Mouse (Mus musculus) kidney, embryonic 15.5 days (tissue): ENCODE results near the gene Itgb1. TPM values are rescaled to one million over a fixed set of nuclear protein-coding genes. Genes with fewer than 3 reads are reported as not detected.

Experiments used
- ATAC-seq: fragments of 200-750 bp; cut with Nextera tagmentation; replicated peaks from 2 replicates; pipeline ENCODE4 v1.8.0; 2017; ENCODE audit warnings: moderate TSS enrichment; ENCODE audit not compliant: low FRiP score
- H3K27ac ChIP-seq: fragments of 300-500 bp; sonication (generic); 2 replicates; pipeline ENCODE4 v1.5.1; 2015; ENCODE audit warnings: mild to moderate bottlenecking, inconsistent platforms
- H3K27me3 ChIP-seq: fragments of 300-500 bp; sonication (generic); 2 replicates; pipeline ENCODE4 v1.6.1; 2015; ENCODE audit warnings: inconsistent platforms
- H3K36me3 ChIP-seq: fragments of 300-500 bp; sonication (generic); 2 replicates; pipeline ENCODE4 v1.6.1; 2015; ENCODE audit warnings: inconsistent platforms
- H3K4me1 ChIP-seq: fragments of 300-500 bp; sonication (generic); 2 replicates; pipeline ENCODE4 v1.6.1; 2015; ENCODE audit warnings: inconsistent platforms
- H3K4me2 ChIP-seq: fragments of 300-500 bp; sonication (generic); 2 replicates; pipeline ENCODE4 v1.6.1; 2015; ENCODE audit warnings: moderate library complexity, mild to moderate bottlenecking, inconsistent platforms
- H3K4me3 ChIP-seq: fragments of 300-500 bp; sonication (generic); replicated peaks from 2 replicates; pipeline ENCODE4 v1.5.1; 2015; ENCODE audit warnings: mild to moderate bottlenecking, inconsistent platforms
- H3K9ac ChIP-seq: fragments of 300-500 bp; sonication (generic); 2 replicates; pipeline ENCODE4 v1.6.1; 2015; ENCODE audit warnings: mild to moderate bottlenecking, inconsistent platforms
- H3K9me3 ChIP-seq: fragments of 300-500 bp; sonication (generic); replicated peaks from 2 replicates; pipeline ENCODE4 v1.6.1; 2016; ENCODE audit warnings: inconsistent platforms
- WGBS: fragments of 180-500 bp; shearing (Covaris S2); methylation state at CpG from one replicate; pipeline ENCODE4 v1.1.7; 2015; ENCODE audit warnings: mixed read lengths; 5-methylcytosine and 5-hydroxymethylcytosine counted together
- polyA plus RNA-seq: library from polyadenylated mRNA; unstranded; fragments of >200 nt; fragmentation: Nextera tagmentation; extraction: Ambion mirVana; gene quantifications from 2 replicates; pipeline ENCODE4 v1.2.1, GENCODE M21; 2015

Gene Itgb1
- polyA plus RNA-seq, 1 experiment from 2014 or later, result 288 TPM

- H3K4me1 ChIP-seq, result peaks cover 19% of the 10 kb centered on the region
- ATAC-seq, result peak; percentile 71
- WGBS, result 35% methylated on average over 2 of the region's 2 CpGs
- H3K4me2 ChIP-seq, result no peak overlapping the region
- H3K27me3 ChIP-seq, result no peaks in the 10 kb centered on the region
- peak overlapping the region; percentile 63 for H3K27ac ChIP-seq
- no peak overlapping the region for H3K4me3 ChIP-seq
- H3K9ac ChIP-seq, result no peak overlapping the region
- no peaks in the 10 kb centered on the region for H3K9me3 ChIP-seq
- H3K36me3 ChIP-seq, result no peaks in the 10 kb centered on the region
Measured at GRCm38 (mm10) chr8:128663106-128663505, 22.3 kb upstream of the Itgb1 start.

GRCm38 (mm10) chr8:128666576-128667263 is 18.7 kb upstream of the Itgb1 start:
- H3K9ac ChIP-seq, result no peak overlapping the region
- no peaks in the 10 kb centered on the region for H3K9me3 ChIP-seq
- no peak overlapping the region for H3K27ac ChIP-seq
- no peaks in the 10 kb centered on the region for H3K36me3 ChIP-seq
- WGBS, result 86% methylated on average over 4 of the region's 4 CpGs
- peaks cover 17% of the 10 kb centered on the region for H3K4me1 ChIP-seq
- no peaks in the 10 kb centered on the region for H3K27me3 ChIP-seq
- ATAC-seq, result no peak
- H3K4me3 ChIP-seq, result no peak overlapping the region
- H3K4me2 ChIP-seq, result no peak overlapping the region

GRCm38 (mm10) chr8:128671813-128672212 is 13.6 kb upstream of the Itgb1 start:
- H3K9me3 ChIP-seq, result no peaks in the 10 kb centered on the region
- 0 out of 2 replicates have a peak, but pooled peaks cover 2% of the 10 kb centered on the region for H3K4me1 ChIP-seq
- no peak for ATAC-seq
- no peaks in the 10 kb centered on the region for H3K36me3 ChIP-seq
- H3K4me2 ChIP-seq, result no peak overlapping the region
- H3K27ac ChIP-seq, result no peak overlapping the region
- WGBS, result 91% methylated on average over 1 of the region's 1 CpGs
- no peaks in the 10 kb centered on the region for H3K27me3 ChIP-seq
- no peak overlapping the region for H3K4me3 ChIP-seq
- no peak overlapping the region for H3K9ac ChIP-seq

- Histone ChIP-seq H3K9ac (no peak overlapping the region), H3K4me3 (no peak overlapping the region), H3K36me3 (no peaks in the 10 kb centered on the region), H3K9me3 (no peaks in the 10 kb centered on the region), H3K4me2 (no peak overlapping the region), H3K4me1 (no peaks in the 10 kb centered on the region), H3K27me3 (no peaks in the 10 kb centered on the region), H3K27ac (no peak overlapping the region)
- no peak for ATAC-seq
- WGBS, result 85% methylated on average over 2 of the region's 2 CpGs
Measured at GRCm38 (mm10) chr8:128672441-128672840, 13.0 kb upstream of the Itgb1 start.

- Histone ChIP-seq H3K4me3 (no peak overlapping the region), H3K36me3 (no peaks in the 10 kb centered on the region), H3K4me2 (no peak overlapping the region), H3K27me3 (no peaks in the 10 kb centered on the region), H3K4me1 (no peaks in the 10 kb centered on the region), H3K27ac (no peak overlapping the region), H3K9me3 (no peaks in the 10 kb centered on the region), H3K9ac (no peak overlapping the region)
- no peak for ATAC-seq
- WGBS, result 75% methylated on average over 1 of the region's 1 CpGs
Measured at GRCm38 (mm10) chr8:128672950-128673349, 12.5 kb upstream of the Itgb1 start.

- H3K27me3 ChIP-seq, result no peaks in the 10 kb centered on the region
- no peak overlapping the region for H3K4me3 ChIP-seq
- no peaks in the 10 kb centered on the region for H3K9me3 ChIP-seq
- H3K4me2 ChIP-seq, result no peak overlapping the region
- ATAC-seq, result no peak
- no peaks in the 10 kb centered on the region for H3K4me1 ChIP-seq
- H3K36me3 ChIP-seq, result no peaks in the 10 kb centered on the region
- no peak overlapping the region for H3K27ac ChIP-seq
- no peak overlapping the region for H3K9ac ChIP-seq
- 82% methylated on average over 3 of the region's 3 CpGs for WGBS
Measured at GRCm38 (mm10) chr8:128675848-128676629, 9.4 kb upstream of the Itgb1 start.

- H3K27me3 ChIP-seq, result no peaks in the 10 kb centered on the region
- H3K9ac ChIP-seq, result no peak overlapping the region
- H3K4me3 ChIP-seq, result no peak overlapping the region
- H3K4me1 ChIP-seq, result peaks cover 4% of the 10 kb centered on the region; the same call in 1 of the 2 replicates
- 55% methylated on average over 2 of the region's 2 CpGs for WGBS
- peak overlapping the region; percentile 87 for H3K27ac ChIP-seq
- H3K36me3 ChIP-seq, result no peaks in the 10 kb centered on the region
- no peak overlapping the region for H3K4me2 ChIP-seq
- no peaks in the 10 kb centered on the region for H3K9me3 ChIP-seq
- peak; percentile 80 for ATAC-seq
Measured at GRCm38 (mm10) chr8:128679909-128680308, 5.5 kb upstream of the Itgb1 start.

- WGBS, result 94% methylated on average over 2 of the region's 2 CpGs
- ATAC-seq, result no peak
- Histone ChIP-seq H3K4me2 (no peak overlapping the region), H3K27me3 (no peaks in the 10 kb centered on the region), H3K9ac (no peak overlapping the region), H3K9me3 (no peaks in the 10 kb centered on the region), H3K36me3 (no peaks in the 10 kb centered on the region), H3K27ac (peak overlapping the region; percentile 87), H3K4me3 (no peak overlapping the region), H3K4me1 (peaks cover 4% of the 10 kb centered on the region; the same call in 1 of the 2 replicates)
Measured at GRCm38 (mm10) chr8:128680548-128681325, 4.7 kb upstream of the Itgb1 start.

GRCm38 (mm10) chr8:128681970-128682369 is 3.5 kb upstream of the Itgb1 start:
- Histone ChIP-seq H3K27me3 (no peaks in the 10 kb centered on the region), H3K36me3 (no peaks in the 10 kb centered on the region), H3K9ac (no peak overlapping the region), H3K4me2 (no peak overlapping the region), H3K9me3 (no peaks in the 10 kb centered on the region), H3K4me1 (peaks cover 4% of the 10 kb centered on the region; the same call in 1 of the 2 replicates), H3K4me3 (no peak overlapping the region), H3K27ac (no peak overlapping the region)
- WGBS, result 93% methylated on average over 3 of the region's 3 CpGs
- no peak for ATAC-seq

GRCm38 (mm10) chr8:128684609-128685506 is 596 bp upstream of the Itgb1 start:
- Histone ChIP-seq H3K27me3 (no peaks in the 10 kb centered on the region), H3K36me3 (no peaks in the 10 kb centered on the region), H3K27ac (peak overlapping the region; percentile 100), H3K4me2 (peak overlapping the region; percentile 63), H3K9me3 (no peaks in the 10 kb centered on the region), H3K9ac (peak overlapping the region; percentile 72), H3K4me3 (peak overlapping the region; percentile 93), H3K4me1 (peaks cover 16% of the 10 kb centered on the region)
- ATAC-seq, result peak; percentile 83
- WGBS, result 7% methylated on average over 25 of the region's 25 CpGs

GRCm38 (mm10) chr8:128686429-128686990 is 1.1 kb downstream of the Itgb1 start:
- H3K9me3 ChIP-seq, result no peaks in the 10 kb centered on the region
- H3K36me3 ChIP-seq, result no peaks in the 10 kb centered on the region
- H3K4me3 ChIP-seq, result peak overlapping the region; percentile 93
- peak overlapping the region; percentile 100 for H3K27ac ChIP-seq
- H3K4me2 ChIP-seq, result peak overlapping the region; percentile 63
- peak overlapping the region; percentile 98 for H3K9ac ChIP-seq
- H3K27me3 ChIP-seq, result no peaks in the 10 kb centered on the region
- no peak for ATAC-seq
- 0% methylated on average over 2 of the region's 2 CpGs for WGBS
- peaks cover 19% of the 10 kb centered on the region for H3K4me1 ChIP-seq
